Mouse (Mus musculus): ENCODE measurements around the gene Gatad2b.
"Not testable (repeated sequence)": the region's sequence is repeated elsewhere in the genome, so short reads cannot be mapped to it uniquely, and the experiment has no call there.

GRCm38 (mm10) chr3:90342853-90343252 is 49.9 kb downstream of the Gatad2b start:
- not testable (repeated sequence) for TF ChIP-seq POLR2A (IDR thresholded peaks at IDR 0.05; ENCODE audit: low read depth, low read length); CTCF (conservative IDR thresholded peaks at IDR 0.05; ENCODE audit: insufficient read depth, insufficient read length, low read depth, low read length)

Data from kidney, adult 2 months (tissue).